Mouse (Mus musculus): ENCODE measurements at regions not wholly inside any gene's neighbourhood (a gene's known extent, or its start where the extent isn't known, plus 50 kb on each side); places are given as distances from the start of the nearest gene placed in this dataset.

DNA sequence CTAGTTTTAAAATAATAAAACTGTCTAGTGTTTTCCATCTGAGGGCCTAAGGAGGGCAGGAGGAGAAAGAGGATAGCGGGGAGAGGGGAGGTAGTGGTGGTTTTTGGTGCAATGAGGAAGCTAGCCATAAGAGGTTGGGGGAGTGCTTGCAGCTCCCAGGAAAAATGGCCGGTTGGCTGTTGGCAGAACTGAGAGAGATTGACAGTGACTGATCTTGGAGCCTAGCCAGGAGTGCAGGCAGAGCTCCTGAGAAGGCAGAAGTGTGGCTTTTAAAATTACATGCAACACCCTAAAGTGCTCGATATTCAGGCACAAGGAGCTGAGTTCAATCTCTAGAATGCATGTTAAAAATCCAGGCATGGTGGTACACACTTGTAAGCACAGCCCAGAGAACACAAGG is 938.3 kb upstream of the 2610301B20Rik start:
- DNase-seq, result no peak

DNA sequence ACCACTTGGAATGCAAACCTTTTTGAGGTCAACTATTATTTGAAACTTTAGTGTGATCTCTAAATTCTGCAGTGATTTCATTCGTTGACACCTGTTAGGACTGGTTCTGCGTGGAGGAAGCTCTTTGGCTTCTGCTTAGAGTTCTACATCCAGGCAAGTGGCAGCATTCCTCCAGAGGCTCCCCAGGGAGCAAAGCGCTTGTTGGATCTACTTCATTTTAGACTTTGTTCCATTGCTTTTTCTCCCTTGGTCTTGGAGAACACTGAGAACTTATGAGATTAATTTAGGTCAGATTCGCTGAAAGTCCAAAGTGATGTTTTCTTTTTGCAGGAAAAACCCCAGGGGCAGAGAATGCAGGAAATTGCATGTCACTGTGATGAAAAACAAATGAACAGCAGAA is 922.9 kb upstream of the 2610301B20Rik start:
- no peak for DNase-seq

DNA sequence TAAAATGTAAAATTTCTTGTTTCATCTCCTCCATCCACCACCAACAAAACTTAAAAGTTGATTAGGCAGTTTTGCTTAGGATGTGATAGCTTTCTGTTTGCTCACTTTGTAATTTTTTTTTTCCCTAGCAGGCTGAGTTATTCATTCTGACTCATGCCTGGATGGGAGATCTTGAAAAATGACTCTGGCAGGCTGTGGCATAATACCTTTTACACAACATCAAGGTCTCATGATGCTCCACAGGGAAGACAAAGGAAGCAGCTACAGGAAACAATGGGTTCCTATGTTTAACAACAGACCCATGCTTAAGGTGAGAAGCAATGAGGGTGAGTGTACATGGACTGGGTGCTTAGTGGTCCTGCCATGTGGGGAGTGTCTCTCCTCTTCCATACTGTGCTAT is 899.7 kb upstream of the 2610301B20Rik start:
- DNase-seq, result no peak

DNA sequence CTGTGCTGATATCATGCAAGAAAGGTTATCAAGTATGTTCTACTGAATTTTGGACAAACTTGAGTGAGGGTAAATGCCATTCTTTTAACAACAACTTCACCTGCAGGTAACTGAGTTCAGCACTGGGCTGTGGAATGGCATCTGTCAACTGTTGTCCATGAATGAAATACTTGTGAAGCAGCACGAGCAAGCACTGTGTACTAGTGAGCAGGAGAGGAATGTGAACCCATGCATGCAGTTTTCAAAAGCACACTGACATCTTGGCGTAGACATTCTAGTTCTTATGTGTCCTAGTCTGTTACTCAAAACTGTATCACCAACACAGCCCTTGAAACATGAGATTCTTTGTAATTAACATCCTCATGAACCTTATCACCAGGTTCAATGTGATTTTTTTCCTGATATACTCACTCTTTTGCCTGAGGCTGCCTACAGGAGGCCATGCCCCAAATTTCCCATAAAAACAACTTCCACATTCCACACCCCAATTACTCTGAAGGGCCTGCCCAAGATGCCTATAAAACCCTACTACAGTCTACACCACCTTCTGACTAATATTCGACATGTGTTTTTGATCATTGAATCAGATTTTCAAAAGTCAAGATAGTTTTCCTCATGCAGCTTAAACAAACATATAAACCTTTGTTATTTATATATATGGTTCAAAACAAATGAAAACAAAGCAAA is 892.8 kb upstream of the 2610301B20Rik start:
- DNase-seq, result no peak

DNA sequence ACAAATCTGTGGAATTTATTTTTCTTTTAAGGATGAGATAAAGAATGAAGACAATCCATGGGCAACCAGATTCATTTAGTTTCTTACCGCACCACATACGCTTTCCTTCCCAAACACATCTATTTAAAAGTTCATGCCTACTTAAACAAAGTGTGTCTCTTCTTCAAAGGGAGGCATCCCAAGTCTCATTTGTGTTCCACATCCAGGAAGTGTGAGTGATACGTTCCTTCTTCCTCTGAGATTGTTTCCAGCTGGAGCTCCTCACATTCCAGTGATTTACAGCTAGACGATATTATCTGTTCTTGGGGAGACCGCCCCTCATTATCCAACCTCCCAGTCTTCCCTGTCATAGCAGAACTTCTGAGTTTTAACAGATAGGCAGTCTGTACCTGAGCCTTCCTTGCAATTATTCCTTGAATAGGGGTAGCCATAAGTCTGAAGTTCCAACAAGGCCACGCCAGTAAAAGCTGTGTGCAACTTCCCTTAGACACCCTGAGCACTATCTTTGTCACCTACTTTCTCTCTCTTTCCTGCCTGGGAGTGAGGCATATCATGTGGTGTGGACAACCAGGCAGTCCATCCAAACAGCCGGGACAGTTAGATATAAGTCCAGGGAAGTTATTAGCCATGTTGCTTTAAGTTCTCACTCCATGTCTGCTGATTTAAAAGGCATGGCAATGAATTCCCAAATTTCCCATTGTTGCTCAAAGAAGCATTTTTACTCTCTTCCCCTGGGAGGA is 891.3 kb upstream of the 2610301B20Rik start:
- no peak for DNase-seq

DNA sequence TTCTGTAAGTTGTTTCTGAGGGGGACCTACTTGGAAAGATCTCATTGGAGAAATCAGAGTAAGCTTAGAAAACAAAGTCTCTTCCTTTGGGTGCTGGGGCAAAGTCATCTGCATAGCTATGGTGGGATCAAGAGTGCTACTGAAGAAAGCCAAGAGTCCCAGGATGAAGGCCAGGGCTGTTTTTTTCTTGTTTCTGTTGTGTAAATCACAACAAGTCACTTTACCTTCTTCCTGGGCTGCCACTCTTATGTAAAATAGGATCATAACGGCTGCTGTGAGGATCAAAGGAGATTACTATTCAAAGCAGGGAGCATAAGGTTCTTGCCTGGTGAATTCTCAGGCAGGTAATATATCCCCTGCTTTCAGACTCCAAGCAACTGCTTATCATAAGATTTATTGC is 880.4 kb upstream of the 2610301B20Rik start:
- DNase-seq, result no peak

DNA sequence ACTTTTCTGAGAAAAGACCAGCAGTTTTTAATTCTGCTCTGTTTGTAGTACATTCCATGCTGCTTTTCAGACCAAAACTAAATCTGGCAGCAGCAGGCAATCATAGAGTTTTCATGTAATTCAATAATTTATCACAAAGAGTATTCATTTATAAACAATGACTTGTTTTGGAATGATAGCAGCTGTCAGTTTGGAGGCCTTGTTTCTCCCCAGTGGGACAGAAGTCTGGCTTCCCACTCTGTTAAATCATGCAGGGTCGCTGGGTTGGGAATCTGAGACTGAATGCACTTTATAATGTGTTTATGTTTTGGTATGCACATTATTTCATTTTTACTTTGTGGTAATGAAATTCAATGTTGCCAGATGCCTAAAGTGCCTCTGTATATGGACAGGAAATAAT is 879.8 kb upstream of the 2610301B20Rik start:
- no peak for DNase-seq

DNA sequence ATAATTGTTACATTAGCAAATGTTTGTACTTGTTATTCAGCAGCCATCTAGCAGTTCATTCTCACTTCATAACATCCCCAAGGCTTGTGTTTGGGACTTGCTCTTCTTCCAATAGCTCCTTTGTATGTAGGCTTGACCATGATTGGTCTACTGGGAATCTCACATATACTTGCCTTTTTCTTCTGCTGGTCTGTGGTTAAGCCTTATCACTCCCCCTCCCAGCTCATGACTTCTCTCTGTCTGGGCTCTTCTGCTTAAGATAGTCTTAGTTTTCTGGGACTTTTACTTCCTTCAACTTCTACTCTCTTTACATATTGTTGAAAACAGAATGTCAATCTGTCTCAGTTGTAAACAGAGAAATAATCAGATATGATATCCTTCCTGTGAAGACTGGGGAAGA is 844.0 kb upstream of the 2610301B20Rik start:
- no peak for DNase-seq

DNA sequence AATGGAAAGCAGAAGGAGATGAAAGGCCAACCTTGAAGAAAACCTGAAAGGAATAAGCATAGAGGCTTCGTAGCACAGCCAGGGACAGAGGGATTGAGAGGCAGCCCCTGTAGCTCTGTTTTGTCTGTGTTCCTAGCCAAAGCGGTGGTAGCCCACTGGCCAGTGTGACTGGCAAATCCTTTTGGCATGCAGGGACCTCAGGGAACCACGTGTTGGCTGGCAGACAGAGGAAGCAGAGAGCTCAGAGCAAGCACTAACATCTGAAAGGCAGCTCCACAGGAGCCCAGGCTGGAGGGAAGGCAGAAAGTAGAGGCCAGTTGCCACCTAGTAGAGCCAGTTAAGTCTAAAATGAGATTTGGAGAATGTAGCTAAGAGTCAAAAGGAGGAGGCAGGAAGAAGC is 842.5 kb upstream of the 2610301B20Rik start:
- DNase-seq, result no peak

DNA sequence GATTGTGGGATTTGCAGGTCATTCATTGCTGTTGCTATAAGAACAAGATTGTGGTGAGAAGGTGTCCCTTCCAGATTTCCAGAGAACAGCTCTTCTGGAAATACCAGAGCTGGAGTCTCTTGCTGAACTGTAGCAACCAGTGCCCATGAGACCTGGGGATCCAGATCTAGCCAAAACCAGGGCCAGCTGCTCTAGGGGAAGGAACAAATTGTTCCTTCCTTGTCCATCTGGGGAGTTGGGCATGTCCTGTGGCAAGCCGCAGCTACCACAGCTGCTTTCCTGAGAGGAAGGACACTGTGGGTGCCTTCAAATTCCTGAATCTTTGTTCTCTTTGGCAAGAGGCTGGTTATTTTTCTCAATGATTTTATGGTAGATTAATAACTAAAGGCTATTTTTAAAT is 839.0 kb upstream of the 2610301B20Rik start:
- DNase-seq, result no peak

DNA sequence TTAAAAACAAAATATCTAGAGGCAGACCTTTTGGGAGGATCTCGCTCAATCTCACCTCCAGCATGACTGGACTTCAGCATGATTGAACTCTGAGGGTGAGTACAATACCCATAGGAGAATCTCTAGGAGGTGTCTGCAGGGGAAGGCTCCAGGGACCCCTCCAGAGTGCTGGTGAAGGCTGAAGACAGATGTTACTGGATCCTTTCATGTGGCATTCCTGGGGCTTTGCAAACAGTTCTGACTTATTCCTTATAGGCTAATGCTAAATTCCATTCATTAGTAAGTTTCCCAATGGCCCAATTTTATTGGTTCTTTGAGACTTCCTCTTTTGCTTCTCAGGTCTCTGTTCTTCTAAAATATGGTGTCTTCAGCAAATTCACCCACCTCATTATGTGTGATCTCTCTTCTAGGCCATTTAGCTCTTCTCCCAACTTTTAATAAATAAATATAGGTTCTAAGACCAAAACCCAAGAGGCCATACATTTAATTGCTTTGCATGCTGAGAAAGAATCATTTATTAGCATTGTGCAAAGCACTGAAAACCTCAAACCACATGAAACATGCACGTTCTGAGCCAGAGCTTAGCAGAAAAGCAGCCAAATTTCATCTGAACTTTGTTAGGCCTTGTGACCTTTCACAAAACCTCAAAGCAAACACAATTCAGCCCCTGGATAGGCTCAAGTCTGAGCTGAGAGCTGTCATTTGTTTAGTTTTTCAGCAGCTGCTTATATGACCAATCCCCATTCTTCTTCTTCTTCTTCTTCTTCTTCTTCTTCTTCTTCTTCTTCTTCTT is 832.8 kb upstream of the 2610301B20Rik start:
- DNase-seq, result no peak

DNA sequence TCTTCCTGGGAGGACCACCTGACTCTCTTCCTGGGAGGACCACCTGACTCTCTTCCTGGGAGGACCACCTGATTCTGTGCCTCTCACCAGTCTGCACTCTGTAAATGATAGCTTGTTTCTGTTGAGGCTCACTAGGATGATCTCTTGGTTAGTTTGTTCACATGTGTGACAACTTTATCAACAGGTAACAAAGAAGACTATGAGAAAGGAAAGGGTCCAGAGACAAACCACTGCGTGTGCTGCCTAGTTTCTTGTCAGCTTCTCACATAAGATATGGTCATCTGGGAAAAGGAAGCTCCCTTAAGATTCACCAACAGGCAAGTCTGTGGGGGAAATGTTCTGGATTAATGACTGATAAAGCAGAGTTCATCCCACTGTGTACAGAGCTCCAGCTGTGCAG is 825.5 kb upstream of the 2610301B20Rik start:
- DNase-seq, result no peak

DNA sequence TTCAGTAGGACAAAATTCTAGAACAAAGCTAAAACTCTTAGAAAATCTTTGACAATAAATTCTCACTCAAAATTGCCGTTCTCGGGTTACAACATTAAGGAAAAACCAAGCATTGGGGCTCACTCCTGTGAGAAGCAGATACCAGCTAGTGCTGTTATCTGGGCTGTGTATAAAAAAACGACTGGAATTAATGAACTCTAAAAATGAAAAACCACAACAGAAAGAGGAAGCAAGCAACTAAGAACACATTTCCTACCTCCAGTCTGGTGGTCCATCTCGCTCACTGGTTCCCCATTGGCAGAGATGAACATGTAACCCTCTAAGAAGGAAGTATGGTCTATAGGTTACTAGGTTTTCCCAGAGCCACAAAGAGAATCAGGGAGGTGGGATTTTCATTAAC is 824.9 kb upstream of the 2610301B20Rik start:
- no peak for DNase-seq

DNA sequence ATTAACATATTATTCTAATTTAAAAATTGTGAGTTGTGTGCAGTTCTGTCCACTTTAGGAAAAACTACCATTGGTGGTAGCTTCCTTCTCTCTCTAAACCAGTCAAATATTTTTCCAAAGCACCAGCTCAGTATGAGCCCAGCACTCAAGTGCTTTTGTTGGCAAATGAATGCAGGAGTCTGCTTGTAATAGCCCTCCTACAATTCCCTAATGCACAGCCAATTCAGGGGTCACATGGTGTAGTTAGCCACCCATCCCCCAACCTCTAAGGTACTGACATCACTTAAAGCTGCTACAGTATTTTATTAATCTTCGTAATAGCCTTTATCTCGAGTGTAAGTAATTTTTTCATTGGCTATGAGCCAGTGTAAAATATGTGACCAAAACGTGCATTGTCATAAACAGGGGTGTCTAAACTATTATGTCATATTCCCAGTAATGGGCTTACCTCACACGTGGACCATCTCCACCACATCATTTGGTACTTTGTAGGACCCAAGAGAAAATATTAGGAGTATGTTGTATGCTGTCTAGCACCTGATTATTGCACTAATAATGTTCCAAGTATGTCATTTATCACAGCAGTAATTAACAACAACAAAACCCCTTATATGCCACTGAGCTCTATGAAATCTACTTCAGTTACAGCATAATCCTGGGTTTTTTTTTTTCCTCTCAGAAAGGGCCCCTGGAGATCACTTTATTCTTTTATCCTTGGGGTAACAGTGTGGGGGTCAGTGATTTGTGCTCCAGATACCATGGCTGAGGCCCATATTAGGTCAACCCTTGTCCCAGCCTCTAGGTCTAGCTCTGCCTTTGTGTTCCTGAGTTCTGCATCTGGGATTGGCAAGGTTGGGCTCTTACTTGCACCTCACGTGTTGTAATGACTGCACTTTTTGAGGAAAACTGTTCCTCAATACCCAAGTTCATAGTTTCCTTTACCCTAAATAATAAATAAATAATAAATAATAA is 822.7 kb upstream of the 2610301B20Rik start:
- no peak for DNase-seq

DNA sequence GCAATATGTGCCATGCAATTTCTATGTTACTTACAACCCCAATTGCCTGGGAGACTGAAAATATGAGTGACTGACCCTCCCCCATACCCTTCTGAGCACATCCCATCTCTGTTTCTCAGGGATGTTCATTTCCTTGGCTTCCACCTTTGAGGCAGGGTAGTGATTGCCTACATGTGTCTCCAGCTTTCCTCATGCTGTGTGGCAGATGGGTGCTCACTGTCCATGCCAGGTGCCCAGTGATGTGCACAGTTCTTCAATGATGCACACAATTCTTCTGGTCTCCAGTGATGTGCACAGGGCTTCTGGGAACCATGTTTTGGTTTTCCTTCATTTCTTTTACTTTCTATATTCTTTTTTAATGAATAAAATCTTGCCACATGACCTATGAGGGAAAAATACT is 821.4 kb upstream of the 2610301B20Rik start:
- no peak for DNase-seq

DNA sequence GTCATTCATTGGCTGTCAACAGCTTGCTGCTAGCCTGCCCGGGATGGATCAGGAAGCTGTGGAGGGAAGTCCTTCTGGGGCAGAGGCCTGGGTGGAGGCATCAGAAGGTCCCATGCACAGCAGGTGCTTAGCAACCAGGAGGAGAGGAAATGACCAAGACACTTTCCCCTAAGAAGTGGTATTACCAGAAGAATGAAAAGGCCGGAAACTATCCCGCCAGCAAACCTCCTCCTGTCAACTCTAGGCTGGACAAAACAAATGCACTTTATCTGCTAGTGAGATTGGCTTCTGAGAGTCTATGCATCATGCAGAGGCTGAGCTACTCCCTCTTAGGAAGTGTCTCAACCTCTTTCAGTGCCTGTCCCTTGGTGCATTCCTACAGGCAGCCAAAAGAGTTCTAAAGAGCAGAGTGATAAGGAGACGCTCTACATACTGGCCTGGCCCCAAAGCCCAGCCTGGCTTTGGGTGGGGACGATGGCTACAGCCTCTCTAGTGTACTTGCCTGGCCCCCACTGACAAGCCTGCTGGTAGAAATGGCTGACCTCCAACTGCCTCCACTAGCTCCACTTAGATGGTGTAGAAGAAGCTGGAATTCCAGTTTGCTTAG is 801.7 kb upstream of the 2610301B20Rik start:
- DNase-seq, result no peak

DNA sequence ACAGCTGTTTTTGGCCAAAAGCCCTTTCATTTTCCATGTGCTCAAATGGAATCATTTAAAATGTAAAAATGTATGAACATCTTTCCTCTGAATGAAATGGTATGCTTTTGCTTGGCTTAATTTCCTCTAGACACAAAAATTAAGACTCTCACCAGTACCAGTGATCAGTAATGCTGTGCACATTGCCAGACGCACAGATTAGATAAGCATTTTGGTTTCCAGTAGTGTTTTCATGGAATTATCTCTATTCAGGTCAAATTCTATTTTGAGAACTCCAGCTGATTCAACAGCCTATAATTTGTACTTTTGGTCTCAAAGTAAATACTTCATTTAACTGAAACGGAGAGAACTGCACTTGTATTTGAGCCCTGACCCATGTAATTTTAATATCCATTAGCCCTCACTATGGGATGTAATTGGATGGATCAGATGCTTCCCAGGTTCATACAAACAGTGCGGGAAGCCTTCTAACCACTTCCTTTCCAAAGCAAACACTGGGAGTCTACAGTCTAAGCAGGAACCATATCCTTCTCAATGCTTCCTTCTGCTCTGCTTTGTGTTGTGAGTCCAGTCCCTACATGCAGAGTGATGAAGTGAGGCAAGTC is 794.6 kb upstream of the 2610301B20Rik start:
- no peak for DNase-seq

DNA sequence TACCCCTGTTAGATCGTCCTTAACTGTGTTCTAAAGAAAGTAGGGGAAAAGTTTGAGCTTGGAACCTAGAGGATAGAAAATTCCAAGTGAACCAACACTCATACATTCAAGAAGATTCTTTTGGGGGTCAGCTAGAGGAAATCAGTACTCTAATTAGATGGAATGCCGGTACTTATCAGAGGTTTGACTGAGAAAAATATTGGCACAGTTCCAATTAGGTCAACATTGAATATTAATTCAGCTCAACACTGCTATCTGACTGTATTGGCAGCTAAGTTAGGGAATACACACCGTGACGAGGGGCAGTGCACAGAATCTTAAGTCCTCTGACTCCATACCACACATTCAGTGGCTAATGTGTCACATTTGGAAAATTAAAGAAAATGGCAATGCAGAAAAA is 759.5 kb upstream of the 2610301B20Rik start:
- no peak for DNase-seq

DNA sequence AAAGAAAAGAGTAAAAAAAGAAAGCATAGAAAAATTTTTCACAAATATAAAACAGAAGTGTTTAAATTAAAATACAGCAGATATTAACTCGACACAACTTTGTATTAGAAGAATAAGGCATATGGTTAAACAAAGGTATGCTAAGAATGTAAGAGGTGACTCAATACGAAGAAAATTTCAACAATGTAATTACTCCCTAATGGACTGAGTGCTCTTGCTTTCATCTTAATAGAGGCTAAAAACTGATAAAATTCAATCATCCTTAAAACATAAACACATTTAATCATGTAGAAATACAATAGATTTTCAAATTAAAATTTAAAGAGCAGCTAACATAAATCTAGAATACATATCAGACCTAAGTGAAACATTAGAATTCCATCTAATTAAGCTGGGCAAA is 756.3 kb upstream of the 2610301B20Rik start:
- no peak for DNase-seq

DNA sequence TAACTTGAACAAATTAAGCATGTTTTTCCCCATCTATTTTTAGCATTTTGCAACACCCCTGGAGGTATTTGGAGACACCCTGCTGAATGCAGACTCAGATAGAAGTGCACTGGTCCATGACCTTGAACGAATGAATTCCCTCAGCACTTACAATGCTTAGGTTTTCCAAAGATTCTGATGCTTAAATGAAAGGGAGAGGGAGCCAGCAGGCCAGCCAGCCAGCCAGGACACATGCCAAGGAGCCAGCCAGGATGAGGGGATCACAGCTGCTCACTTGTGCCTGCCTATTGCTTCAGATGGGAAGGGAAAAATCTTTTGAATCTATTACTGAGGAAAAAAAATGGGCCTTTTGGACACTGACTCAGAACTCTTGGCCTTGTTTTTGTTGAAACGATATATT is 750.0 kb upstream of the 2610301B20Rik start:
- DNase-seq, result no peak

DNA sequence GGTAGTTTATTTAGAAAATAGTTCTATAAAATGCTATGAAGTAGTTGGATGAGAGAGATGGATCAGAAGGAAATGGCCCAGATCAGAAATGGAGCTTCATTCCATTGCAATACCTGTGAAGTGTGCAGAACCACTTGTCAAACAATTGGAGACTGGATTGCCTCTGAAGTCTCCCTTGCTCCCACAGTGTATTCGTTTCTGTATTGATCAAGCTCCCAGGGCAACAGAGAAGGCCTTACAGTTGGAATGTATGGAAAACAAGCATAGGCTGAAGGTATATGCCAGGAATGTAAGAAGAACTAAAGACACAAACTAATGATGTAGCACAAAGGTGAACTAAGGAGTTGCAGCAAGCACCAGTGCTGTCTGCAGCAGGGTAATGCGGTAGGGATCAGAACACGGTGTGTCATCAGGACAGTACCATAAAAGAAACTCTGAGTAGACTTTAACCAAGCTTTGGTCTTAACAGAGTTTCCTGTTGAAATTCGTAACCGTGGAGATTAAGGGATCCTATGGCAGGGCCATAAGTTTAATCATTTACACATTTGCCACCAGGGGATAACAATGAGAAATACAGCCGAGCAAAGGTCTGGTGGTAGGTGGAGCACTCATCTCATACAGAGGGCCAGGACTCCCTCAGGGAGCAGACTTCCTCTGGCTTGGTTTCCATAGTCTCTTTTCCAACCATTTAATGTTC is 732.9 kb upstream of the 2610301B20Rik start:
- no peak for DNase-seq

Data from liver (tissue).